Mouse (Mus musculus) lung, embryonic 16.5 days (tissue): ENCODE results near the gene Mrgprd. TPM values are rescaled to one million over a fixed set of nuclear protein-coding genes. Genes with fewer than 3 reads are reported as not detected.

Experiments used
- ATAC-seq: fragments of 200-750 bp; cut with Nextera tagmentation; 2 replicates; pipeline ENCODE4 v1.8.0; 2017; ENCODE audit warnings: low read depth, mild to moderate bottlenecking, moderate library complexity
- H3K27ac ChIP-seq: fragments of 300-500 bp; sonication (generic); 2 replicates; pipeline ENCODE4 v1.5.1; 2014; ENCODE audit warnings: mild to moderate bottlenecking, control low read depth, low read length
- H3K27me3 ChIP-seq: fragments of 300-500 bp; sonication (generic); 2 replicates; pipeline ENCODE4 v1.6.1; 2014; ENCODE audit warnings: low read depth, low read length, mixed read lengths; ENCODE audit not compliant: control insufficient read depth, insufficient read depth
- H3K36me3 ChIP-seq: fragments of 300-500 bp; sonication (generic); 2 replicates; pipeline ENCODE4 v1.6.1; 2014; ENCODE audit warnings: low read length; ENCODE audit not compliant: control insufficient read depth, insufficient read depth
- H3K4me1 ChIP-seq: fragments of 300-500 bp; sonication (generic); replicated peaks from 2 replicates; pipeline ENCODE4 v1.6.1; 2014; ENCODE audit warnings: low read length, mixed read lengths; ENCODE audit not compliant: control insufficient read depth, insufficient read depth
- H3K4me2 ChIP-seq: fragments of 300-500 bp; sonication (generic); 2 replicates; pipeline ENCODE4 v1.6.1; 2014; ENCODE audit warnings: low read depth, low read length, control low read depth
- H3K4me3 ChIP-seq: fragments of 300-500 bp; sonication (generic); 2 replicates; pipeline ENCODE4 v1.5.1; 2014; ENCODE audit warnings: mild to moderate bottlenecking, low read length, control low read depth
- H3K9ac ChIP-seq: fragments of 300-500 bp; sonication (generic); 2 replicates; pipeline ENCODE4 v1.6.1; 2014; ENCODE audit warnings: low read length, control low read depth
- H3K9me3 ChIP-seq: fragments of 300-500 bp; sonication (generic); 2 replicates; pipeline ENCODE4 v1.6.1; 2016; ENCODE audit warnings: low read length; ENCODE audit not compliant: control insufficient read depth
- WGBS: fragments of 180-500 bp; shearing (Covaris S2); extraction: QIAGEN DNeasy Blood & Tissue Kit; methylation state at CpG from one replicate; pipeline ENCODE4 v1.1.7; 2014; 5-methylcytosine and 5-hydroxymethylcytosine counted together
- polyA plus RNA-seq: library from polyadenylated mRNA; unstranded; fragments of >200 nt; fragmentation: Nextera tagmentation; extraction: Ambion mirVana; gene quantifications from 2 replicates; pipeline ENCODE4 v1.2.1, GENCODE M21; 2015

The Mrgprd gene
- polyA plus RNA-seq: not detected in 2 replicates

- Histone ChIP-seq H3K4me3 (no peak within 1 kb of the TSS), H3K4me1 (peaks cover 3% of the 10 kb centered on the region; the same call in 1 of the 2 replicates), H3K27me3 (no peaks in the 10 kb centered on the region), H3K9me3 (no peaks in the 10 kb centered on the region), H3K27ac (no peak within 1 kb of the TSS), H3K9ac (no peak within 1 kb of the TSS), H3K36me3 (no peaks in the 10 kb centered on the region), H3K4me2 (no peak within 1 kb of the TSS)
- no peak for ATAC-seq
- WGBS: 82% methylated on average over 6 of the region's 6 CpGs
These were observed at the start of gene Mrgprd for GRCm38 (mm10) chr7:145314785-145315411. Mrgprd (plus strand) TSS chr7:145314835.

- Histone ChIP-seq H3K27me3 (no peaks in the 10 kb centered on the region), H3K4me1 (no peaks in the 10 kb centered on the region), H3K4me3 (no peak overlapping the region), H3K36me3 (peaks cover 19% of the 10 kb centered on the region), H3K9ac (no peak overlapping the region), H3K27ac (no peak overlapping the region), H3K4me2 (no peak overlapping the region), H3K9me3 (no peaks in the 10 kb centered on the region)
- WGBS: 76% methylated on average over 2 of the region's 2 CpGs
- no peak for ATAC-seq
These were observed 48.6 kb upstream of the Mrgprd start for GRCm38 (mm10) chr7:145266011-145266410.

DNA sequence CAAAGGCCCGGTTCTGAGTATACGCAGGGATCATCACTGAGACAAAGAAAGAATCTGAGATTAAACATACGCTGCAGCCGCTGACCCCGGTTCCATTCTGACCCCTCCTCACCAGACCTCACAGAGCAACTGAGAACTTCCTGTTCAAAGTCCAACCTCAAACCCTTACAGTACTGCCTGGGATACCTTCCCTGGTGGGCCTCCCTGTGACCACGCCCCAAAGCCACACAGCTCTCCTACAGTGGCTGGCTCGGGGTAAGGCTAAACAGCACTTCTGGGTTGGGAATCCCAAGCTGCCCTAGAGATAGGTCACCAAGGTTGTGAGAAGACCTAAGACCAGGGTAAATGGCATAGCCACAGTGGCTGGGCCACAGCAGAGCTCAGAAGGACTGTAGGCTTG is 45.7 kb upstream of the Mrgprd start:
- WGBS: 88% methylated on average over 7 of the region's 7 CpGs
- Histone ChIP-seq H3K4me2 (no peak overlapping the region), H3K9ac (no peak overlapping the region), H3K4me1 (no peaks in the 10 kb centered on the region), H3K4me3 (no peak overlapping the region), H3K27ac (no peak overlapping the region), H3K9me3 (no peaks in the 10 kb centered on the region), H3K27me3 (no peaks in the 10 kb centered on the region), H3K36me3 (peaks cover 27% of the 10 kb centered on the region)
- ATAC-seq: no peak

DNA sequence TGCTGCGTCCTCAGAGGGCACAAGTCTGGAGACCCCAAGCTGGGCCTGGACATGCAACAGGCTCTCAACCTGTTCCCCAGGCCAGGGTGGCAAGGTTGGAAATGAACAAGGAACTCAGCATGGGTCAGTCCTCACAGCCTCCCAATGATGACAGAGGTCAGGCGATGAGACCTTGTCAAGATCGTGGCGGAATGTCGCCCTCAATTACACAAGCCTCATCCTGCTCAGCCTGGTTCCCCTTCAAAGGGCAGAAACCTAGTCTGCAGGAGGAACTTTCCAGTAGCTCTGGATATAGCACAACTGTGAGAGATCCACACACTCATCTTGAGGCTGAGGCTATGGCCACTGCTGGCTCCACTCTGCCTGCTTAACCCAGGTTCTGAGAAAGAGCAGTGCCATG is 43.7 kb upstream of the Mrgprd start:
- Histone ChIP-seq H3K27ac (no peak overlapping the region), H3K9ac (no peak overlapping the region), H3K4me3 (no peak overlapping the region), H3K4me1 (no peaks in the 10 kb centered on the region), H3K27me3 (no peaks in the 10 kb centered on the region), H3K9me3 (no peaks in the 10 kb centered on the region), H3K36me3 (peaks cover 25% of the 10 kb centered on the region), H3K4me2 (no peak overlapping the region)
- ATAC-seq: no peak
- WGBS: 89% methylated on average over 5 of the region's 5 CpGs

DNA sequence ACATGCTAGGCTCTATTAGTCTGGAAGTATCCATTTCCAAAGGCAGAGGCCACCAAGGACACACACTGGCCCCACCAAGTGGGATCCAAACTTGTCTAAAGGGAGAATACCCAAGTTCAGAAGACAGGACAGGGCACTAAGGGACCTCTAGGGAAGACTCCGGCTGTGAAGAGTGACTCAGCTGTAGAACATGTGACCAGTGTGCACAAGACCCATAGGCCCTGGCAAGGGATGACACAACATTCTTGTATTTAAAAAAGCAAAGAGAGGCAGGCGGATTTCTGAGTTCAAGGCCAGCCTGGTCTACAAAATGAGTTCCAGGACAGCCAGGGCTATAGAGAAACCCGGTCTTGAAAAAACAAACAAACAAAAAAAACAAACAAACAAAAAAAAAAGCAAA is 39.1 kb upstream of the Mrgprd start:
- no peaks in the 10 kb centered on the region for H3K9me3 ChIP-seq
- H3K4me1 ChIP-seq: no peaks in the 10 kb centered on the region
- H3K4me2 ChIP-seq: no peak overlapping the region
- no peak overlapping the region for H3K9ac ChIP-seq
- 72% methylated on average over 3 of the region's 3 CpGs for WGBS
- no peak overlapping the region for H3K27ac ChIP-seq
- ATAC-seq: no peak
- H3K36me3 ChIP-seq: peaks cover 28% of the 10 kb centered on the region
- no peaks in the 10 kb centered on the region for H3K27me3 ChIP-seq
- no peak overlapping the region for H3K4me3 ChIP-seq

- no peak overlapping the region for H3K27ac ChIP-seq
- peaks cover 14% of the 10 kb centered on the region for H3K4me1 ChIP-seq
- 64% methylated on average over 4 of the region's 4 CpGs for WGBS
- no peak for ATAC-seq
- no peak overlapping the region for H3K9ac ChIP-seq
- H3K4me3 ChIP-seq: no peak overlapping the region
- peaks cover 17% of the 10 kb centered on the region for H3K36me3 ChIP-seq
- H3K27me3 ChIP-seq: no peaks in the 10 kb centered on the region
- no peaks in the 10 kb centered on the region for H3K9me3 ChIP-seq
- no peak overlapping the region for H3K4me2 ChIP-seq
These were observed 33.2 kb upstream of the Mrgprd start for GRCm38 (mm10) chr7:145281396-145281795.

DNA sequence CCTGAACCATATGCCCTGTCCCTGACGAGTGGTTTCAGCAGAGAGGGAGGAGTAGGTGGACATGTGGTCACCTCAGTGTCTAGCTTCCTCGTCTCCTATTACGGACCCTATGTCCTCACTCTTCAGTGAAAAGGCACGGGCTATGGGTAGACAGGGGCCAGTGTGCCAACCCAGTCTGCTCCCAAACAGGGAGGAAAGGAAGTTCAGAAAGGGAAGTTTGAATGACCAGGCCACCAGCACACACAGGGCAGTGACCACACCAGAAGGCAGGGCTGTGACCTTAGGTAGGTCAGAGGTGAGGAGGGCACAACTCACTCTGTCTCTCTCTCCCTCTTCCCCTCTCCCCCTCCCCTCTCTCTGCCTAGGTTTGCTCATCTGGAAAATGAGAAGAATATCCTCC is 31.6 kb upstream of the Mrgprd start:
- peaks cover 14% of the 10 kb centered on the region for H3K4me1 ChIP-seq
- H3K27ac ChIP-seq: peak overlapping the region; percentile 69; the same call in 1 of the 2 replicates
- 48% methylated on average over 4 of the region's 4 CpGs for WGBS
- H3K4me2 ChIP-seq: peak overlapping the region; percentile 67
- H3K36me3 ChIP-seq: peaks cover 10% of the 10 kb centered on the region
- H3K9me3 ChIP-seq: no peaks in the 10 kb centered on the region
- peak overlapping the region; percentile 69 for H3K9ac ChIP-seq
- no peaks in the 10 kb centered on the region for H3K27me3 ChIP-seq
- peak overlapping the region; percentile 64 for H3K4me3 ChIP-seq
- ATAC-seq: peak; percentile 2; the same call in 1 of the 2 replicates

GRCm38 (mm10) chr7:145283487-145284187 is 31.0 kb upstream of the Mrgprd start, which contains the start of gene Tpcn2:
Tpcn2 (minus strand) TSS chr7:145284011.
- Histone ChIP-seq H3K9ac (peak within 1 kb of the TSS; percentile 69), H3K9me3 (no peaks in the 10 kb centered on the region), H3K36me3 (peaks cover 5% of the 10 kb centered on the region; the same call in 1 of the 2 replicates), H3K27ac (peak within 1 kb of the TSS; percentile 69), H3K4me1 (peaks cover 14% of the 10 kb centered on the region), H3K27me3 (no peaks in the 10 kb centered on the region), H3K4me3 (peak within 1 kb of the TSS; percentile 64), H3K4me2 (peak within 1 kb of the TSS; percentile 67)
- 2% methylated on average over 18 of the region's 18 CpGs for WGBS
- peak; percentile 97 for ATAC-seq

- peak; percentile 73 for ATAC-seq
These were observed 30.3 kb upstream of the Mrgprd start for GRCm38 (mm10) chr7:145284293-145284692.

More at GRCm38 (mm10) chr7:145284293-145284692, 30.3 kb upstream of the Mrgprd start:
- Histone ChIP-seq H3K27ac (peak overlapping the region; percentile 69), H3K4me1 (peaks cover 14% of the 10 kb centered on the region), H3K9ac (no peak overlapping the region), H3K36me3 (peaks cover 4% of the 10 kb centered on the region; the same call in 1 of the 2 replicates), H3K9me3 (no peaks in the 10 kb centered on the region), H3K27me3 (no peaks in the 10 kb centered on the region), H3K4me3 (peak overlapping the region; percentile 64), H3K4me2 (peak overlapping the region; percentile 67)
- WGBS: 25% methylated on average over 3 of the region's 3 CpGs
